Mouse (Mus musculus) adipose tissue, adult 10 weeks (tissue): Measurements from ENCODE around the gene Olfr108. TPM values are rescaled to one million over a fixed set of nuclear protein-coding genes. Genes with fewer than 3 reads are reported as not detected.

Experiments
- polyA plus RNA-seq: library from polyadenylated mRNA; stranded (reverse); fragments of 350-450 nt; fragmentation: Illumina TruSeq; extraction: RNeasy Lipid Tissue Mini Kit (QIAGEN cat#74804); gene quantifications from one replicate; pipeline ENCODE4 v1.2.3, GENCODE M21; 2014; ENCODE audit warnings: low read depth, low replicate concordance

Gene Olfr108
- not detected for polyA plus RNA-seq

DNA sequence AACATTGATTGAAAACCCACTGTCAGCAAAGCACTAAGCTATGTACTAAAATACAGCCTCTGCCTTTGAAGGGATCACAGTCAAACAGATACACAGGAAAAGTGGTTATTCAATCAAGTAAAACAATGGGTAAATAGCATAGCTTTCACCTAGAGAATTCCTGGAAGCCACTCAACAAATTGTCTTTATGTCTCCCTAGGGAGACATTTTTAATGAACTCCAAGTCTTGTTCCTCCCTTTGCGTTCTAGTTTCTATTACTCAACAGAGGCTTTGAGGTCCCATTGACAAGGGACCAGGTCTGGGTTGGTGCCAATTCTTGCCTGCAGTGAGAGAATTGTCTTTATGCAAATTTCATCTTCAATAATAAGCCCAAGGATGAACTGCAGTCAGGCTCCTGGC is at the start of gene Olfr108:
TSS of gene Olfr108 (plus strand) at position 301 of the 400 bp plus-strand sequence.

DNA sequence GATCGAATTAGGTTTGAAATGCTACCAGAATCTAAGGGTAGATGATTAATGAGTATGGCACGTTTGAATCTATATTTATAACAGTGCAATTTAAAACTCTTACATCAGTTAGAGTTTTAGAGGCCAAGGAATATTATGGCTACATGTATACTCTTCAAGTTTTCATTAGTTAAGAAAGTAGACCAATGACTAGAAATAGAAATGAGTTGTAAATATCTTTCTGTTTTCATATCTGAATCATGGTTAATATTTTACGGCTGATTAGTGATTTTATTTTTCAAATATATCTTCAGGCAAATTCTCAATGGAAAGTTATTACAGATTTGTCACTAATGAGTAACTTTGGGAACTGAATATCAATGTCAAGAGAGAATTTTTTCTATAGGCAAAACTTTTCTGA is 46.4 kb upstream of the Olfr108 start, which contains the start of gene Olfr107:
TSS of gene Olfr107 (plus strand) at position 301 of the 400 bp plus-strand sequence.

GRCm38 (mm10) chr17:37458616-37459015 is 13.3 kb downstream of the Olfr108 start, which contains the start of gene Olfr109:
Gene Olfr109 (plus strand): TSS chr17:37458916.

DNA sequence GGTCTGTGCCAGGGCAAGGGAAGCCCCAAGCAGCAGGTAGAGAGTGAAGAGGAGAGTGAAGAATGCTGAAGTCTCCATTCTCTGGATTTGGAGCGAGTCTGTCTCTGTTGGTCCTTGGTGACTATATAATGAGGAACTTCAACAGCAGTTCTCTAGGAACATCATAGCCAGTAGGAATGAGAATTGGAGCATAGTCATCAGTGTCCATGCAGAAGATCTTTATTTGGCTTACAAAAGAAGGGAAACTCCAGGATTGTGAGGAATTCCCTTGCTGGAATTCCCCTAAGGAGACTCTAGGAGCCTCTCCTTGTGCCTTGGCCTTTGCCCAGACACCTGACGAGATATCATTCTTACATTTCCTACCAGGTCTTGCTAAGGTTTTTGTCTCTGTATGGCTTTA is 38.2 kb downstream of the Olfr108 start, which contains the start of gene H2-M2:
TSS of gene H2-M2 (minus strand) at position 101 of the 400 bp plus-strand sequence.

GRCm38 (mm10) chr17:37491930-37492518 is 46.7 kb downstream of the Olfr108 start, which contains the start of gene Olfr110:
Gene Olfr110 (plus strand): TSS chr17:37492468.

Other genes with a start within 250 kb of the Olfr108 start
- gene Olfr94, start 244.5 kb upstream of the Olfr108 start, polyA plus RNA-seq = not detected
- gene Olfr95, start 232.4 kb upstream of the Olfr108 start, polyA plus RNA-seq = not detected
- not detected for gene Olfr96, start 225.3 kb upstream of the Olfr108 start, polyA plus RNA-seq
- not detected for gene Olfr97, start 208.2 kb upstream of the Olfr108 start, polyA plus RNA-seq
- gene Olfr98, start 181.7 kb upstream of the Olfr108 start, polyA plus RNA-seq = not detected
- gene H2-M3, start 175.3 kb upstream of the Olfr108 start, polyA plus RNA-seq = 8.0 TPM
- not detected for gene Olfr99, start 162.0 kb upstream of the Olfr108 start, polyA plus RNA-seq
- not detected for gene Olfr101, start 141.2 kb upstream of the Olfr108 start, polyA plus RNA-seq
- gene Olfr102, start 128.4 kb upstream of the Olfr108 start, polyA plus RNA-seq = not detected
- gene Olfr103, start 105.8 kb upstream of the Olfr108 start, polyA plus RNA-seq = not detected
- gene Olfr104-ps, start 85.9 kb upstream of the Olfr108 start, polyA plus RNA-seq = not detected
- gene Olfr105-ps, start 66.4 kb upstream of the Olfr108 start, polyA plus RNA-seq = not detected
- gene Olfr106-ps, start 55.1 kb upstream of the Olfr108 start, polyA plus RNA-seq = not detected
- not detected for gene Olfr107, start 46.3 kb upstream of the Olfr108 start, polyA plus RNA-seq
- not detected for gene Olfr109, start 13.4 kb downstream of the Olfr108 start, polyA plus RNA-seq
- gene H2-M2, start 38.1 kb downstream of the Olfr108 start, polyA plus RNA-seq = not detected
- not detected for gene Olfr110, start 47.0 kb downstream of the Olfr108 start, polyA plus RNA-seq
- not detected for gene Olfr111, start 62.5 kb downstream of the Olfr108 start, polyA plus RNA-seq
- 0.78 TPM for gene Olfr112, start 124.0 kb downstream of the Olfr108 start, polyA plus RNA-seq
- gene Olfr113, start 132.2 kb downstream of the Olfr108 start, polyA plus RNA-seq = not detected
- not detected for gene Olfr114, start 147.3 kb downstream of the Olfr108 start, polyA plus RNA-seq
- not detected for gene Olfr115, start 181.6 kb downstream of the Olfr108 start, polyA plus RNA-seq
- not detected for gene Olfr116, start 181.7 kb downstream of the Olfr108 start, polyA plus RNA-seq
- gene Olfr117, start 218.3 kb downstream of the Olfr108 start, polyA plus RNA-seq = not detected
- gene Olfr118, start 221.5 kb downstream of the Olfr108 start, polyA plus RNA-seq = not detected